Mouse (Mus musculus) hindbrain, embryonic 11.5 days (tissue): ENCODE measurements around the gene Enpp1. TPM values are rescaled to one million over a fixed set of nuclear protein-coding genes. Genes with fewer than 3 reads are reported as not detected.

Experiments
- ATAC-seq: fragments of 200-750 bp; cut with Nextera tagmentation; 2 replicates; pipeline ENCODE4 v1.8.0; 2017; ENCODE audit warnings: mild to moderate bottlenecking, moderate TSS enrichment, moderate library complexity; ENCODE audit not compliant: low FRiP score
- DNase-seq: peaks from one replicate; pipeline ENCODE4 v3.0.0-alpha.2; 2015; ENCODE audit warnings: low spot score
- H3K27ac ChIP-seq: fragments of 300-500 bp; sonication (generic); 2 replicates; pipeline ENCODE4 v1.5.1; 2014; ENCODE audit warnings: mild to moderate bottlenecking, low read depth, low read length
- H3K27me3 ChIP-seq: fragments of 300-500 bp; sonication (generic); 2 replicates; pipeline ENCODE4 v1.6.1; 2014; ENCODE audit warnings: mild to moderate bottlenecking, low read length, moderate library complexity, mixed read lengths; ENCODE audit not compliant: control insufficient read depth, insufficient read depth
- H3K36me3 ChIP-seq: fragments of 300-500 bp; sonication (generic); 2 replicates; pipeline ENCODE4 v1.6.1; 2014; ENCODE audit warnings: mild to moderate bottlenecking, low read length, moderate library complexity, mixed read lengths; ENCODE audit not compliant: control insufficient read depth, insufficient read depth
- H3K4me1 ChIP-seq: fragments of 300-500 bp; sonication (generic); replicated peaks from 2 replicates; pipeline ENCODE4 v1.6.1; 2014; ENCODE audit warnings: low read length, mixed read lengths; ENCODE audit not compliant: control insufficient read depth, insufficient read depth
- H3K4me2 ChIP-seq: fragments of 300-500 bp; sonication (generic); replicated peaks from 2 replicates; pipeline ENCODE4 v1.6.1; 2014; ENCODE audit warnings: mild to moderate bottlenecking, low read depth, low read length
- H3K4me3 ChIP-seq: fragments of 300-500 bp; sonication (generic); 2 replicates; pipeline ENCODE4 v1.5.1; 2014; ENCODE audit warnings: low read depth, low read length
- H3K9ac ChIP-seq: fragments of 300-500 bp; sonication (generic); 2 replicates; pipeline ENCODE4 v1.6.1; 2014; ENCODE audit warnings: low read depth, low read length
- H3K9me3 ChIP-seq: fragments of 300-500 bp; sonication (generic); 2 replicates; pipeline ENCODE4 v1.6.1; 2016; ENCODE audit warnings: low read length; ENCODE audit not compliant: control insufficient read depth
- WGBS: fragments of 180-500 bp; shearing (Covaris S2); extraction: QIAGEN DNeasy Blood & Tissue Kit; methylation state at CpG from one replicate; pipeline ENCODE4 v1.1.7; 2014; 5-methylcytosine and 5-hydroxymethylcytosine counted together
- polyA plus RNA-seq: library from polyadenylated mRNA; unstranded; fragments of >200 nt; fragmentation: Nextera tagmentation; extraction: Ambion mirVana; gene quantifications from 2 replicates; pipeline ENCODE4 v1.2.1, GENCODE M21; 2014

Enpp1 gene
- polyA plus RNA-seq, 1 experiment from 2014 or later, result 1.2 TPM

GRCm38 (mm10) chr10:24598693-24599092, 113.3 kb downstream of the Enpp1 start:
- no peaks in the 10 kb centered on the region for H3K4me1 ChIP-seq
- ATAC-seq, result no peak
- no peak overlapping the region for H3K27ac ChIP-seq
- 86% methylated on average over 6 of the region's 6 CpGs for WGBS
- no peaks in the 10 kb centered on the region for H3K27me3 ChIP-seq
- no peaks in the 10 kb centered on the region for H3K36me3 ChIP-seq
- H3K4me3 ChIP-seq, result no peak overlapping the region
- no peak for DNase-seq
- no peaks in the 10 kb centered on the region for H3K9me3 ChIP-seq
- no peak overlapping the region for H3K9ac ChIP-seq
- no peak overlapping the region for H3K4me2 ChIP-seq

GRCm38 (mm10) chr10:24597789-24598188, 114.2 kb downstream of the Enpp1 start:
- Histone ChIP-seq H3K36me3 (no peaks in the 10 kb centered on the region), H3K4me3 (no peak overlapping the region), H3K9me3 (no peaks in the 10 kb centered on the region), H3K4me2 (peak overlapping the region; percentile 7; the same call in 1 of the 2 replicates), H3K27ac (no peak overlapping the region), H3K27me3 (no peaks in the 10 kb centered on the region), H3K9ac (no peak overlapping the region), H3K4me1 (no peaks in the 10 kb centered on the region)
- DNase-seq (no peak), ATAC-seq (no peak)
- WGBS, result 83% methylated on average over 4 of the region's 4 CpGs

GRCm38 (mm10) chr10:24596869-24597339, 115.1 kb downstream of the Enpp1 start:
- H3K36me3 ChIP-seq, result no peaks in the 10 kb centered on the region
- WGBS, result 66% methylated on average over 7 of the region's 7 CpGs
- H3K9me3 ChIP-seq, result no peaks in the 10 kb centered on the region
- no peak overlapping the region for H3K27ac ChIP-seq
- H3K4me2 ChIP-seq, result peak overlapping the region; percentile 66; the same call in 1 of the 2 replicates
- ATAC-seq (no peak), DNase-seq (peak; percentile 19)
- H3K4me3 ChIP-seq, result peak overlapping the region; percentile 76; the same call in 1 of the 2 replicates
- H3K9ac ChIP-seq, result no peak overlapping the region
- H3K4me1 ChIP-seq, result no peaks in the 10 kb centered on the region
- no peaks in the 10 kb centered on the region for H3K27me3 ChIP-seq

GRCm38 (mm10) chr10:24596003-24596868, 115.7 kb downstream of the Enpp1 start:
- H3K36me3 ChIP-seq, result no peaks in the 10 kb centered on the region
- no peaks in the 10 kb centered on the region for H3K4me1 ChIP-seq
- peak overlapping the region; percentile 76 for H3K4me3 ChIP-seq
- 14% methylated on average over 31 of the region's 31 CpGs for WGBS
- peak; percentile 27 for DNase-seq
- peak overlapping the region; percentile 66 for H3K4me2 ChIP-seq
- H3K9ac ChIP-seq, result peak overlapping the region; percentile 80
- H3K27ac ChIP-seq, result peak overlapping the region; percentile 79
- no peaks in the 10 kb centered on the region for H3K27me3 ChIP-seq
- no peaks in the 10 kb centered on the region for H3K9me3 ChIP-seq
- ATAC-seq, result peak; percentile 31

- WGBS, result under 1% methylated on average over 53 of the region's 53 CpGs
- Histone ChIP-seq H3K4me1 (no peaks in the 10 kb centered on the region), H3K9me3 (no peaks in the 10 kb centered on the region), H3K27me3 (no peaks in the 10 kb centered on the region), H3K4me2 (peak within 1 kb of the TSS; percentile 66), H3K9ac (peak within 1 kb of the TSS; percentile 80), H3K4me3 (peak within 1 kb of the TSS; percentile 76), H3K27ac (peak within 1 kb of the TSS; percentile 79), H3K36me3 (no peaks in the 10 kb centered on the region)
- DNase-seq (peak; percentile 81), ATAC-seq (peak; percentile 93)
Observed at GRCm38 (mm10) chr10:24595250-24596002, 116.5 kb downstream of the Enpp1 start, which contains the start of gene Ccn2. TSS of gene Ccn2 (plus strand) at chr10:24595442.

GRCm38 (mm10) chr10:24593556-24593955, 118.4 kb downstream of the Enpp1 start:
- Histone ChIP-seq H3K9me3 (no peaks in the 10 kb centered on the region), H3K4me2 (no peak overlapping the region), H3K4me3 (no peak overlapping the region), H3K36me3 (no peaks in the 10 kb centered on the region), H3K4me1 (no peaks in the 10 kb centered on the region), H3K27me3 (no peaks in the 10 kb centered on the region), H3K9ac (no peak overlapping the region), H3K27ac (no peak overlapping the region)
- no peak for DNase-seq
- ATAC-seq, result no peak
- WGBS, result 73% methylated on average over 4 of the region's 4 CpGs

DNA sequence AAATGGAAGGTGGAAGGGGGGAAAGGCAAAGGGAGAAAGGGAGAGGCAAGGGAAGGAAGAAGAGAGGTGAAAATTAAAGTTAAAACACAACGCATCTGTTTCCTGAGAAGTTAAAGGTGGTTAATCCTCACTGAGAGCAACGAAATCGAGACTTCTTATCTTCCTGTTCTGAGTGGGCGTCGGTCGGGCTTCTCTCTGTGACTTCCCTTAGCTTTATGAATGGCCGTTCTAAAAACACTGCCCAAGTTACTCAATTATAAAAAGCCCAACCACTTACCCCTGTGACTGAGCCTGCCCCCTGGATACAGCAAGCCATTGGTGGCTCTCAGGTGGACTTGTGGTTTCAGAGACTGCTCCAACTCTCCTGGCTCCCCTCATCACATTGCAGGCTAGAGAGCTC, 119.0 kb downstream of the Enpp1 start:
- 88% methylated on average over 7 of the region's 7 CpGs for WGBS
- H3K36me3 ChIP-seq, result no peaks in the 10 kb centered on the region

GRCm38 (mm10) chr10:24592318-24592717, 119.6 kb downstream of the Enpp1 start:
- no peaks in the 10 kb centered on the region for H3K27me3 ChIP-seq
- ATAC-seq, result no peak
- H3K4me2 ChIP-seq, result no peak overlapping the region
- no peaks in the 10 kb centered on the region for H3K9me3 ChIP-seq
- no peak for DNase-seq
- WGBS, result 87% methylated on average over 2 of the region's 2 CpGs
- H3K36me3 ChIP-seq, result no peaks in the 10 kb centered on the region
- no peaks in the 10 kb centered on the region for H3K4me1 ChIP-seq
- H3K27ac ChIP-seq, result no peak overlapping the region
- H3K9ac ChIP-seq, result no peak overlapping the region
- no peak overlapping the region for H3K4me3 ChIP-seq

More for the DNA sequence above, 119.0 kb downstream of the Enpp1 start:
- H3K27me3 ChIP-seq, result no peaks in the 10 kb centered on the region
- H3K9me3 ChIP-seq, result no peaks in the 10 kb centered on the region
- H3K9ac ChIP-seq, result no peak overlapping the region
- H3K4me1 ChIP-seq, result no peaks in the 10 kb centered on the region
- no peak overlapping the region for H3K4me2 ChIP-seq
- ATAC-seq (no peak), DNase-seq (no peak)
- no peak overlapping the region for H3K27ac ChIP-seq
- H3K4me3 ChIP-seq, result no peak overlapping the region
